Mouse (Mus musculus): ENCODE results near the gene Nr2c2. TPM values are rescaled to one million over a fixed set of nuclear protein-coding genes. Genes with fewer than 3 reads are reported as not detected.

The Nr2c2 gene
- total and polyA plus RNA-seq, 2 experiments from 2014 or later = 31.8 to 80.7 TPM

- DNase-seq (ENCODE audit: low spot score) (peak; percentile 69), ATAC-seq (peak; percentile 80)
- H3K9ac ChIP-seq (replicated peaks; ENCODE audit: low read length) = peak overlapping the region; percentile 93
- peaks cover 8% of the 10 kb centered on the region; the same call in 1 of the 2 replicates for H3K36me3 ChIP-seq (ENCODE audit: insufficient read depth, low read length)
- TF ChIP-seq CTCF (IDR thresholded peaks at IDR 0.05; ENCODE audit: low read depth) = no peak
- H3K27me3 ChIP-seq (ENCODE audit: insufficient read depth, low read length) = no peaks in the 10 kb centered on the region
- peak overlapping the region; percentile 97 for H3K4me2 ChIP-seq (ENCODE audit: low read depth, low read length)
- peak overlapping the region; percentile 78 for H3K4me3 ChIP-seq (ENCODE audit: low read length)
- H3K27ac ChIP-seq = peak overlapping the region; percentile 78
- H3K4me1 ChIP-seq (ENCODE audit: insufficient read depth, low read length) = peaks cover 7% of the 10 kb centered on the region
- WGBS = under 1% methylated on average over 48 of the region's 48 CpGs
- no peaks in the 10 kb centered on the region for H3K9me3 ChIP-seq (ENCODE audit: low read length)
Measured at GRCm38 (mm10) chr6:92214055-92214772, 123.0 kb downstream of the Nr2c2 start.

GRCm38 (mm10) chr6:92214773-92215449, 123.7 kb downstream of the Nr2c2 start, which contains the start of gene Rbsn:
Gene Rbsn, minus strand, starts transcription at chr6:92214925.
- WGBS = 10% methylated on average over 35 of the region's 35 CpGs
- H3K9me3 ChIP-seq (ENCODE audit: low read length) = no peaks in the 10 kb centered on the region
- peaks cover 7% of the 10 kb centered on the region for H3K4me1 ChIP-seq (ENCODE audit: insufficient read depth, low read length)
- peak within 1 kb of the TSS; percentile 93 for H3K9ac ChIP-seq (replicated peaks; ENCODE audit: low read length)
- peak; percentile 42; the same call in 1 of the 2 replicates for TF ChIP-seq CTCF (IDR thresholded peaks at IDR 0.05; ENCODE audit: low read depth)
- H3K4me3 ChIP-seq (ENCODE audit: low read length) = peak within 1 kb of the TSS; percentile 78
- H3K36me3 ChIP-seq (ENCODE audit: insufficient read depth, low read length) = peaks cover 8% of the 10 kb centered on the region; the same call in 1 of the 2 replicates
- H3K27me3 ChIP-seq (ENCODE audit: insufficient read depth, low read length) = no peaks in the 10 kb centered on the region
- ATAC-seq = peak; percentile 97
- peak; percentile 96 for DNase-seq (ENCODE audit: low spot score)
- H3K27ac ChIP-seq = peak within 1 kb of the TSS; percentile 78
- H3K4me2 ChIP-seq (ENCODE audit: low read depth, low read length) = peak within 1 kb of the TSS; percentile 97

GRCm38 (mm10) chr6:92219445-92219844, 128.3 kb downstream of the Nr2c2 start:
- Histone ChIP-seq H3K4me2 (ENCODE audit: low read depth, low read length) (no peak overlapping the region), H3K4me3 (ENCODE audit: low read length) (no peak overlapping the region), H3K9ac (replicated peaks; ENCODE audit: low read length) (no peak overlapping the region), H3K36me3 (ENCODE audit: insufficient read depth, low read length) (no peaks in the 10 kb centered on the region), H3K4me1 (ENCODE audit: insufficient read depth, low read length) (no peaks in the 10 kb centered on the region), H3K27ac (no peak overlapping the region), H3K27me3 (ENCODE audit: insufficient read depth, low read length) (no peaks in the 10 kb centered on the region), H3K9me3 (ENCODE audit: low read length) (no peaks in the 10 kb centered on the region)
- ATAC-seq = peak; percentile 53; the same call in 1 of the 2 replicates
- TF ChIP-seq CTCF (IDR thresholded peaks at IDR 0.05; ENCODE audit: low read depth) = peak; percentile 80
- peak; percentile 74 for DNase-seq (ENCODE audit: low spot score)
- 54% methylated on average over 3 of the region's 3 CpGs for WGBS

GRCm38 (mm10) chr6:92221604-92222003, 130.4 kb downstream of the Nr2c2 start:
- 83% methylated on average over 6 of the region's 6 CpGs for WGBS
- no peak for ATAC-seq

GRCm38 (mm10) chr6:92222021-92222420, 130.8 kb downstream of the Nr2c2 start:
- Histone ChIP-seq H3K36me3 (ENCODE audit: insufficient read depth, low read length) (no peaks in the 10 kb centered on the region), H3K9ac (replicated peaks; ENCODE audit: low read length) (no peak overlapping the region), H3K9me3 (ENCODE audit: low read length) (no peaks in the 10 kb centered on the region), H3K27me3 (ENCODE audit: insufficient read depth, low read length) (no peaks in the 10 kb centered on the region), H3K4me2 (ENCODE audit: low read depth, low read length) (no peak overlapping the region), H3K4me3 (ENCODE audit: low read length) (no peak overlapping the region), H3K27ac (no peak overlapping the region), H3K4me1 (ENCODE audit: insufficient read depth, low read length) (no peaks in the 10 kb centered on the region)
- WGBS = 85% methylated on average over 3 of the region's 3 CpGs
- TF ChIP-seq CTCF (IDR thresholded peaks at IDR 0.05; ENCODE audit: low read depth) = no peak
- ATAC-seq (no peak), DNase-seq (ENCODE audit: low spot score) (no peak)

More at GRCm38 (mm10) chr6:92221604-92222003, 130.4 kb downstream of the Nr2c2 start:
- H3K4me2 ChIP-seq (ENCODE audit: low read depth, low read length) = no peak overlapping the region
- no peaks in the 10 kb centered on the region for H3K36me3 ChIP-seq (ENCODE audit: insufficient read depth, low read length)
- no peaks in the 10 kb centered on the region for H3K4me1 ChIP-seq (ENCODE audit: insufficient read depth, low read length)
- H3K27ac ChIP-seq = no peak overlapping the region
- H3K27me3 ChIP-seq (ENCODE audit: insufficient read depth, low read length) = no peaks in the 10 kb centered on the region
- no peak overlapping the region for H3K9ac ChIP-seq (replicated peaks; ENCODE audit: low read length)
- TF ChIP-seq CTCF (IDR thresholded peaks at IDR 0.05; ENCODE audit: low read depth) = no peak
- no peak overlapping the region for H3K4me3 ChIP-seq (ENCODE audit: low read length)
- no peaks in the 10 kb centered on the region for H3K9me3 ChIP-seq (ENCODE audit: low read length)
- no peak for DNase-seq (ENCODE audit: low spot score)

Other genes starting within 250 kb of the Nr2c2 start
- 12.8 and 15.1 TPM in 2 replicates for gene Ccdc174, start 213.3 kb upstream of the Nr2c2 start, total RNA-seq (2014; rRNA removed)
- 36.3 and 43.4 TPM in 2 replicates for gene Ccdc174, start 213.3 kb upstream of the Nr2c2 start, polyA plus RNA-seq (2015; fragmentation: Nextera tagmentation; extraction: Ambion mirVana)
- 2.2 and 3.2 TPM in 2 replicates for gene 4930590J08Rik, start 188.6 kb upstream of the Nr2c2 start, total RNA-seq (2014; rRNA removed)
- 0.63 and 0.64 TPM in 2 replicates for gene 4930590J08Rik, start 188.6 kb upstream of the Nr2c2 start, polyA plus RNA-seq (2015; fragmentation: Nextera tagmentation; extraction: Ambion mirVana)
- 17.6 and 17.7 TPM in 2 replicates for gene Fgd5, start 112.5 kb upstream of the Nr2c2 start, total RNA-seq (2014; rRNA removed)
- 9.1 and 9.4 TPM in 2 replicates for gene Fgd5, start 112.5 kb upstream of the Nr2c2 start, polyA plus RNA-seq (2015; fragmentation: Nextera tagmentation; extraction: Ambion mirVana)
- 14.8 and 33.6 TPM in 2 replicates for gene Mrps25, start 92.6 kb downstream of the Nr2c2 start, total RNA-seq (2014; rRNA removed)
- 63.5 and 64.4 TPM in 2 replicates for gene Mrps25, start 92.6 kb downstream of the Nr2c2 start, polyA plus RNA-seq (2015; fragmentation: Nextera tagmentation; extraction: Ambion mirVana)
- gene Rbsn, start 123.5 kb downstream of the Nr2c2 start, total RNA-seq (2014; rRNA removed) = 23.4 and 29.0 TPM in 2 replicates
- gene Rbsn, start 123.5 kb downstream of the Nr2c2 start, polyA plus RNA-seq (2015; fragmentation: Nextera tagmentation; extraction: Ambion mirVana) = 33.8 and 36.0 TPM in 2 replicates
- gene Trh, start 153.3 kb downstream of the Nr2c2 start, total RNA-seq (2014; rRNA removed) = 0.72 and 4.0 TPM in 2 replicates
- 5.2 and 5.5 TPM in 2 replicates for gene Trh, start 153.3 kb downstream of the Nr2c2 start, polyA plus RNA-seq (2015; fragmentation: Nextera tagmentation; extraction: Ambion mirVana)